Mouse (Mus musculus): ENCODE results near the gene Hibadh.
"Not testable (repeated sequence)": the region's sequence is repeated elsewhere in the genome, so short reads cannot be mapped to it uniquely, and the experiment has no call there.

Gene Hibadh

GRCm38 (mm10) chr6:52640224-52640712 is at the start of gene Hibadh:
TSS of gene Hibadh (minus strand) at chr6:52640389.
- DNase-seq (ENCODE audit: low read depth): peak; percentile 95

- DNase-seq (ENCODE audit: low read depth): no peak
These were observed 46.8 kb upstream of the Hibadh start for GRCm38 (mm10) chr6:52686901-52687500.

DNA sequence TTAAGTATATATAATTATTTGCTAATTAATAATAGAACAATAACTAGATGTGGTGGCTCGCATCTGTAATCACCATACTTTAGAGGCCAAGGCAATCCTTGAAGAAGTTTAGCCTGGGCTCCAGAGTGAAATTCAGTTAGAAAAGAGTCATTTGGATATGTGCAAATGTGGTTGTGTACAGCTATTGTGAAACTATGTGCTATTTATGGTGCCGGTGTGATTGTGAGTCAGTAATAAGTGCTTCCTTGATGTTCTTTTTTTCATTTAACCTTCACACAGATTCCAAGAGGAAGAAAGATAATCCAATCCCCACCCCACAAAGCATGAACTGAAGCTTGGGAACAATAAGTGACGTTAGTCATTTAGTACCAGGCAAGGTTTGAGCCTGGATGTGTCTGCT is 42.4 kb upstream of the Hibadh start:
- DNase-seq (ENCODE audit: low read depth): no peak

DNA sequence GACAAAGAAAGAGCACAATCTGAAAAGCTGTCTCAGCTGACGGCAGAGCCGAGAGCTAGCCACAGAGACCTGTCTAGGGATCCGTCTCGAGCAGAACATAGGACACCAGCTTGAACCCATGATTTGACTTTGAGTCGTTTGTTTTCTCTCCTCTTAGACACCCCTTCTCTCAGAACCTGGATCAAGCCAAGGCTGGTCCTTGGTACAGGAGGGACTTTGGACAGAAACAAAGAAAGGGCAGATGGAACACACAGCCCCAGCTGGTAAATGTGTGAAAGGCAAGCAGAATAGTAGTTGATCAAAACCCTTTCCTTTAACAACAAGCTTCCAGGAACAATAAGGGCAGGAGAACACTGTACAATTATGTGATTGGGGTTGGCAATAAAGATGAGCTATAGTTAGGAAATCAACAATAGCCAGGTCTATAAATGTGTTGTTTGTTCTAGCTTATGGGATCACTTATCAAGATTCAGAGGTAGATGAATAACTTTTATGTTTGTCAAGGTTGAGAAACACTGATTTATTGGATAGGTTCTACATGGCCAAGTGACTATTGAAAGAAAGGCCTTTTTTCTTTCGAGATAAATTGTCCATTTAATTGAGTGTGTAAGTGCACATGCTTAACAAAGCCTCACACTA is 41.8 kb upstream of the Hibadh start:
- DNase-seq (ENCODE audit: low read depth): no peak

DNA sequence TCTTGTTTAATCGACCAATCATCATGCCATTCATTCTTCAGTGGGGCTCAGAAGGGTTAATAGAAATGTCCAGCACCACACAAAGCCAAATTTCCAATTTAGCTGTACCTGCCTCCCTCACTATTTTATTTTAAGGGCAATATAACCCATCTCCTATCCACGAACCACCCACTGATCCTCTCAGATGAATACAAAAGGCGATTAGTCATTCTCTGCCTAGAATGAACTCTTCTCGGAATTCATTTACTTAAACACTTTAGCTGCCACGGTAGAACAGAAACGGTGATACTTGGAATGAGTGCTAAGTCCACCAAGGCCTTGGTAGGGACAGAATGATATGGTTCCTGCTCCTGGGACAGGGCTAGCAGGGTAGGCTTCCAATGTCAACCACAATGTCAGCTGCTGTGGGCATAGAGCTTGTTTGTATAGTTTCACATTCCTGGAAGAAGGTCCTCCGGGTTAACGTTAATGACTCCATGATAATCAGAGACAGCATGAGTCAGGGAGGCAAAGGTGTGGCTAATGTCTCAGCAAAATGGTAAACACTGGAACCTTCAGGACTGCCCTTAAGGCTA is 40.4 kb upstream of the Hibadh start:
- DNase-seq (ENCODE audit: low read depth): no peak

DNA sequence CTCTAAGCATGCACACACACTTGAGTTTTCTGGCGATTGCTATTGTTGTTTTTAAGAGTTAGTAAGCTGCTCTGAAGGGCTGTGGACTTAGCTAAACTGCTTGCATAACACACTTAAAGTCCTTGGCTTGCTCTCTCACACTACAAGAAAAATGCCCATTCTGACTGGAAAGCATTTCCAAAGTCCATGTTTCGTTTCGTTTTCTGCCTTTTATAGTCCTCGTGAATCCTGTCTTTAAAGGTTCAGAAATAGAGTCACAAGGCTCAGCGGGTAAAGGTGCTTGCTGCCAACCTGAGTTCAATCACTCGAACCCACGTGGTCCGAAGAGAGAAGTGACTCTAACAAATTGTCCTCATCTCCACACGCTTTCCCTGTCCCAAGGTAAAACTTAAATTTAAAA is 39.4 kb upstream of the Hibadh start:
- no peak for DNase-seq (ENCODE audit: low read depth)

- not testable (repeated sequence) for DNase-seq (ENCODE audit: low read depth)
These were observed 37.3 kb upstream of the Hibadh start for GRCm38 (mm10) chr6:52677534-52677933.

GRCm38 (mm10) chr6:52675222-52675921 is 35.2 kb upstream of the Hibadh start:
- DNase-seq (ENCODE audit: low read depth): no peak

DNA sequence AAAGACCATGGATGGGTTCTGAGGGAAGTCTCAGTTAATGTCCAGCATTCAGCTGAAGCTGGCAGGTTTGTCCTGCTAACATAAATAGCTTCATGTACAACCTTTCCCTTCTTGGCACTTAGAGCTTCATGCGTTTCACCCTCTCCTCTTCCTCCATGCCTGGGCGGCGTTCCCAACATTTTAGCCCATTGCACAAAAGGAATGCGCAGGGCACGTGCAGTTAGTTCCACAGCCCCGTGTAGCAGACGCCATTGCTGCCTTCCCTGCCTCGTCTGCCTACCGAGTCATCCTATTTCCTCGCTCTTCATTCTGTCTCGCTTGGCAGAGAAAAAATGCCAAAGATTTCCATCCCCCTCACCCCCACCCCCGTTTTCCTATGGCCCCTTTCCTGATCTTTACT is 34.4 kb upstream of the Hibadh start:
- DNase-seq (ENCODE audit: low read depth): no peak

GRCm38 (mm10) chr6:52673706-52674105 is 33.5 kb upstream of the Hibadh start:
- no peak for DNase-seq (ENCODE audit: low read depth)

- peak; percentile 18 for DNase-seq (ENCODE audit: low read depth)
These were observed 32.4 kb upstream of the Hibadh start for GRCm38 (mm10) chr6:52672539-52672938.

GRCm38 (mm10) chr6:52671791-52672190 is 31.6 kb upstream of the Hibadh start:
- no peak for DNase-seq (ENCODE audit: low read depth)

- DNase-seq (ENCODE audit: low read depth): not testable (repeated sequence)
These were observed 29.7 kb upstream of the Hibadh start for GRCm38 (mm10) chr6:52669878-52670277.

DNA sequence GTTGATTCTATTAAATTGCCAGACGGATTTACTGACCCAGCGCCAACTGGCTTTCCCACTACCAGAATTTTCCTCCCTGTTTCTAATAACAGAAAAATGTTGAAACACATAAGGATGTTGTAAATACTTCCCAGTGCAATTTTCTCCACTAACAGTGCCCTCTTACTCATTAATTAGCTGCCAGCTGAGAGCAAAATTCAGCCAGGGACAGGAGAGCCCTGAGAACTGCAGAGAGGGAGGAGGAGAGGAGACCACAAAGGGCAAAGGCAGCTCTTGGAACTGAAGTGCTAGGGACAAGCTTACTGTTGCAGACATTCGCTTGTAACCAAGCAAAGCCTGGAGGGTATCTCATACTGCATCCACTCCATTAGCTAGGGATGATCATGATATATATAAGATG is 27.5 kb upstream of the Hibadh start:
- no peak for DNase-seq (ENCODE audit: low read depth)

- DNase-seq (ENCODE audit: low read depth): no peak
These were observed 22.8 kb upstream of the Hibadh start for GRCm38 (mm10) chr6:52663021-52663420.

- DNase-seq (ENCODE audit: low read depth): no peak
These were observed 15.1 kb upstream of the Hibadh start for GRCm38 (mm10) chr6:52655266-52655665.

DNA sequence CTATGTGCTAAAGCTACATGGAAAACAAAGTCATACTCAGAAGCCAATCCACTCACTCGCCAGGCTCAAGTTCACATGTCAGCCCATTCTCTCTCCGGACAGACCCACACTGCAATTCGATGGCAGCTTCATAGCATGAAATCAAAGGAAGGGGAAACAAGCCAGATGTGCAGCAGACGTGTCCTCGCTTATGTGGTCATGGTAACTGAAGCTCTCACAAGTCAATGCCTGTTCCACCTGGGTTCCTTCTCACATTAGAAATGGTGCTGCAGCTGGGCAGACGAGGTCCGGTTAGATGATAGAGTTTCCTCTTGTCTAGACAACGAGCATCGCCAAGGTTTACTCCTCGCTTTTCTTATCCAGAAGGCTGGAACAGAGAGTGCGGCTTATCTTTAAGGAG is 8.6 kb upstream of the Hibadh start:
- no peak for DNase-seq (ENCODE audit: low read depth)

DNA sequence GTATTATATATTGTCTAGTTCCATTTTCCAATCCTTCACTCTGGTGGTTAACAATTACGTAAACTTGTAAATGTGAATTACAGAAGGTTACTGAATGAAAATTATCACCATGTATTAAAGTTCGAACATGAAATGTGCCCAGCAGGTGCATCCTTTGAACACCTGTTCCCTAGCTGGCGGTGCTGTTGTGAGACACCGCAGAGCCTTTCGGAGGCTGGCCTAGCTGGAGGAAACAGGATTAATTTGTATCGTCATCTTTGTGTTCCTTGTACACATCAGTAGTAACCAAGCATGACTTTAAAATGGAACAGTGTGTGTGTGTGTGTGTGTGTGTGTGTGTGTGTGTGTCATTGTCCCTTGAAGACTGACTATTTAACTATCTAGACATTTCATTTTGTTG is 7.8 kb upstream of the Hibadh start:
- DNase-seq (ENCODE audit: low read depth): no peak

DNA sequence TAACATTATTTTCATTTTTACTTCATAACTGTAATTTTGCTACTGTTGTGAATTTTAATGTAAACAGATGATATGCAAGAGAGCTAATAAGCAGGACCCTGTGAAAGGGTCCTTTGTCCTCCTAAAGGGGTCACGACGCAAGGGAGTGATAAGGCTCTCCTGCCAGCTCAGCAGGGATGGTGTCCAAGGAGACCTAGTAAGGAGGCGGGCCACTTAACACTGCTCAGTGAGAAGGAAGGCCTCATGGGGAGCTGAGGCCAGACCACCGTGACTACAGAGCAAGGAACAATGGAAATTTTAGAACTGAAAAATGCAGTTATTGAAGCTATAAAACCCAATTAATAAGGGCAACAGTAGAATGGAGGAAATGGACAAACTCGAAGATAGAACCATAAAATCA is 5.7 kb upstream of the Hibadh start:
- DNase-seq (ENCODE audit: low read depth): no peak

DNA sequence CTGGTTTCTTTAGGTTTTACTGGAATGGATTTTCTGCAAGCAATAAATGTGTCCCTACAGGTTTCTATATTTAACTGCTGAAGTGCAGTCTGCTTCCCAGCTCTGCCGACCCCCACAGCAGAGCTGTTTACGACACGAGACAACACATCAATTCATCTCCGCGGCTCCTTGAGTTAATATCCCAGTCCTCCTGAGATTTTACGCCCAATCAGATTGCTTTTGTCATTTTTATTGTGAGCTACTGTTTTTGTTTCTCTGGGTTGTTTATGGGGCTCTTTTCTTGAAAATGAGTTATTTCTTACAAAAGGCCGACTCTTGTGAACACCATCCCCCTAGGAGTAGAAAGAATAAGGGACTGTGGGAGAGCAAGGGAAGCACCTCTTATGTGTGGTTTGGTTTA is 2.0 kb upstream of the Hibadh start:
- no peak for DNase-seq (ENCODE audit: low read depth)

DNA sequence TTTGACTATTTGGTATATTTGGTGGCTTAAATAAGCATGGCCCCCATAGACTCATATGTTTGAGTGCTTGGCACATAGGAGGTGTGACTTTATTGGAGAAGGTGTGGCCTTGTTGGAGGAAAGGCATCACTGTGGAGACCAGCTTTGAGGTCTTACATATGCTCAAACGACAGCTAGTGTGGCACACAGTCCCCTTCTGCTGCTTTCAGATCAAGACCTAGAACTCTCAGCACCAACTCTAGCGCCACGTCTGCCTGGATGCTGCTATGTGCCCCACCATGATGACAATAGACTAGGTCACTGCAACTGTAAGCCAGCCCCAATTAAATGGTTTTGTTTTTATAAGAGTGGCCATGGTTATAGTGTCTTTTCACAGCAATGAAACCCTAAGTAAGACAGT is 887 bp upstream of the Hibadh start:
- DNase-seq (ENCODE audit: low read depth): no peak

DNA sequence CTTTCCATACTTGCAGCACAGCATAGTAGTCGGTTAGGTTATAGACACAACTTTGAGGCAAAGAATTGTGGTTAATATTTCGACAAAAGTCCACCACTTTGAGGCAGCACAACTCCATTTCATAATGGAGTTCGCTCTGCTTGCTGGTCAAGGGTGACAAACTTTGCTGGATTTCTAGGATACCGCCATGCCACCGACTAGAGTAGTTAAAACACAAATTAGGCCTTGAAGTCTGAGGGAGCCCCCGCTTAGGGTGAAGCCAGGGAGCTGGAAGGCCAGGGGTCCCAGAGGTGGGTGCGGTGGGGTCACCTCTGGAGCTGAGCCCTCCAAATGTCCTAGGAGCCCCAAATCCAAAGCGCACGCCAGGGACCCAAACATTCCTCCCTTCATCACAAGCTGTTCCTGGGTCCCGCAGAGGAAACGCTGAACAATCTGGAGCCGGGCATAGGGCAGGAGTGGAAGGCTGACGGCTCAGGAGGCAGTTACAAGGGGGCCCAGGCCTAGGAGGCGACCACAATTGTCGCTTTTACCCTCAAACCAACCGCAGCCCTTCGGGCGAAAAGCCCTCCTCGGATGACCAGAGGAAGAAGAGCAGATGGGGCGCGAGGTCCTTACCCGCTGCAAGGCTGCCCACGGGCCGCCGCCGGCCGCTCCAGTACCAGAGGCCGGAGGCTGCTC is 504 bp downstream of the Hibadh start:
- no peak for DNase-seq (ENCODE audit: low read depth)

Data from c-Kit-positive CD71-negative TER-119-negative erythroid progenitor cells, embryonic 14.5 days (primary cell).